Mouse (Mus musculus): ENCODE measurements around the gene Cacna1c. TPM values are rescaled to one million over a fixed set of nuclear protein-coding genes. Genes with fewer than 3 reads are reported as not detected.

The Cacna1c gene
- polyA plus RNA-seq, 1 experiment from 2014 or later, result 3.2 TPM

- H3K27me3 ChIP-seq (replicated peaks; ENCODE audit: control insufficient read depth, insufficient read depth, low read length), result no peaks in the 10 kb centered on the region
- DNase-seq (ENCODE audit: low spot score) (no peak), ATAC-seq (no peak)
- 89% methylated on average over 10 of the region's 10 CpGs for WGBS
- no peaks in the 10 kb centered on the region for H3K4me1 ChIP-seq (ENCODE audit: control insufficient read depth, insufficient read depth, low read length)
- H3K9me3 ChIP-seq (replicated peaks; ENCODE audit: control insufficient read depth, low read length), result no peaks in the 10 kb centered on the region
- H3K4me3 ChIP-seq (ENCODE audit: low read depth, low read length), result no peak overlapping the region
- H3K36me3 ChIP-seq (ENCODE audit: control insufficient read depth, insufficient read depth, low read length), result peaks cover 6% of the 10 kb centered on the region; the same call in 1 of the 2 replicates
- no peak overlapping the region for H3K4me2 ChIP-seq (ENCODE audit: low read length)
- no peak overlapping the region for H3K27ac ChIP-seq (ENCODE audit: low read depth, low read length)
- H3K9ac ChIP-seq (ENCODE audit: low read length), result no peak overlapping the region
These were observed 518.2 kb downstream of the Cacna1c start for GRCm38 (mm10) chr6:118678031-118678430.

DNA sequence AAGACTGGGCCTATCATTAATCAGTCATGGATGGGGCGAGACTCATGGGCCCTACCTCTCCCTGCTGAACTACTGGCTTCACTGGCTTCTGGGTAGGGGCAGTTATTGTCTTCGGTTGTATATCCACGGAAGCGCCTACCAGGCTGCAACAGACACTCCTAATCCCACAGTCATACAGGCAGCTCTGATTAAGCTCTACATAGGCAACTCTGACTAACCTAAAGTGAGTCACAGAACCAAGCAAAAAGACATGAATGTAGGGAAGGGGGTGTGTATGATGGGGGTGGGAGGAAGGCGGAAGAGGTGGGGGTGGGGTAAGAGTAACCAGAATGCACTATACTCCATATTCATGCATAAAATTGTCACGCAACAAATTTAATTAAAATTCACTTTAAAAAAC is 518.9 kb downstream of the Cacna1c start:
- no peaks in the 10 kb centered on the region for H3K9me3 ChIP-seq (replicated peaks; ENCODE audit: control insufficient read depth, low read length)
- ATAC-seq (no peak), DNase-seq (ENCODE audit: low spot score) (no peak)
- H3K9ac ChIP-seq (ENCODE audit: low read length), result no peak overlapping the region
- H3K4me2 ChIP-seq (ENCODE audit: low read length), result no peak overlapping the region
- no peaks in the 10 kb centered on the region for H3K27me3 ChIP-seq (replicated peaks; ENCODE audit: control insufficient read depth, insufficient read depth, low read length)
- H3K36me3 ChIP-seq (ENCODE audit: control insufficient read depth, insufficient read depth, low read length), result peaks cover 3% of the 10 kb centered on the region; the same call in 1 of the 2 replicates
- H3K4me1 ChIP-seq (ENCODE audit: control insufficient read depth, insufficient read depth, low read length), result no peaks in the 10 kb centered on the region
- H3K4me3 ChIP-seq (ENCODE audit: low read depth, low read length), result no peak overlapping the region
- 88% methylated on average over 6 of the region's 6 CpGs for WGBS
- no peak overlapping the region for H3K27ac ChIP-seq (ENCODE audit: low read depth, low read length)

DNA sequence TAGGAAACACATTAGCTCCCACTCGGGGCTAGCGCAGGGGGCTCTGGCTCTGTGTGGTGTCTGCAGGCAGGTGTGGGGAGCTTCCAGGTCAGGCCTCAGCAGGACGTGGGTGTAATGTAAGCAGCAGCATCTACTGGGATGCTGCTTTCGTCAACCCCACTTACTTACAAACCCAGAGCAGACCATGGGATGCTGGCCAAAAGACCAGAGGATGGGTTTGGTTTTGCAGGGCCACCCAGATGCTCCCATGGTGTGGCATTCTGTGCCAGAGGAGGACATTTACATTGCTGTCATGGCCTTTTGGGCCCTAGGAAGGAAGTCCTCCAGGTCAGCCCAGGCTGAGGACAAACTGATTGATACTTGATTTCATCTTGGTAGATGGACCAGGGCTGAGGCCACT is 521.4 kb downstream of the Cacna1c start:
- Histone ChIP-seq H3K4me1 (ENCODE audit: control insufficient read depth, insufficient read depth, low read length) (no peaks in the 10 kb centered on the region), H3K4me2 (ENCODE audit: low read length) (no peak overlapping the region), H3K36me3 (ENCODE audit: control insufficient read depth, insufficient read depth, low read length) (peaks cover 3% of the 10 kb centered on the region; the same call in 1 of the 2 replicates), H3K27me3 (replicated peaks; ENCODE audit: control insufficient read depth, insufficient read depth, low read length) (no peaks in the 10 kb centered on the region), H3K9ac (ENCODE audit: low read length) (no peak overlapping the region), H3K27ac (ENCODE audit: low read depth, low read length) (peak overlapping the region; percentile 33; the same call in 1 of the 2 replicates), H3K4me3 (ENCODE audit: low read depth, low read length) (no peak overlapping the region), H3K9me3 (replicated peaks; ENCODE audit: control insufficient read depth, low read length) (no peaks in the 10 kb centered on the region)
- DNase-seq (ENCODE audit: low spot score) (no peak), ATAC-seq (no peak)
- 85% methylated on average over 4 of the region's 4 CpGs for WGBS

DNA sequence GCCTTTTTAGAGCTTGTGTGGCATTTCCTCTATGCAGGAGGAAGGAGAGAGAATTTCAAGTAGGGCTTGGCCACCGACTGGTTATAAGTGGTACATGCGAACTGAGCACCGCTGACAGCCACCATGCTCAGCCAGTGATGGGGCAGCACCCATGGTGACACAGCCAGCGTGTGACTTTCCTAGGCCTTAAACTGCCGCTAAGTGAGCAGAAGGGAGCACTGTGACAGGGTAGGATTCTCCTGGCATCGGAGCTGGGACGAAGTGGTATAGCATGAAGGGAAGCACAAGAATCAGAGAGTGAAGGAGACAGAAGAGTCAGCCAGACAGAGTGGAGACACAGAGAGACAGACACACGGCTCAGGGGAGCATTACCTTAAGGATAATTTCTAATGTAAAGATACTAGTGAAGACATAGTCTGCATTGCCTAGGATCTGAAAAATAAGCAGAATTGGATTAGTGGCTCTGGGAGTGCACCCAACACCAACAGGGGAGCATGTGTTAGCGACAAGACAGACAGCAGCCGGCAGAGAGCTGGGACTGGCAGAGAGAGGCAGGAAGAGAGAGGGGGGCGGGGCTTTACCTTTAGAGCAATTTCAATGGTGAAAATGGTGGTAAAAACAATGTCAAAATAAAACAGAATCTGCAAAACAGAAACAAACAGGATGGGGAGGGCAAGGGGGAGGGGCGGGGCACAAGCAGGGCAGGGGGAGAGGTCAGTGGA is 522.1 kb downstream of the Cacna1c start:
- ATAC-seq, result peak; percentile 69; the same call in 1 of the 2 replicates
- Histone ChIP-seq H3K4me3 (ENCODE audit: low read depth, low read length) (no peak overlapping the region), H3K27me3 (replicated peaks; ENCODE audit: control insufficient read depth, insufficient read depth, low read length) (no peaks in the 10 kb centered on the region), H3K9me3 (replicated peaks; ENCODE audit: control insufficient read depth, low read length) (no peaks in the 10 kb centered on the region), H3K4me1 (ENCODE audit: control insufficient read depth, insufficient read depth, low read length) (no peaks in the 10 kb centered on the region), H3K27ac (ENCODE audit: low read depth, low read length) (peak overlapping the region; percentile 58; the same call in 1 of the 2 replicates), H3K9ac (ENCODE audit: low read length) (no peak overlapping the region), H3K4me2 (ENCODE audit: low read length) (no peak overlapping the region), H3K36me3 (ENCODE audit: control insufficient read depth, insufficient read depth, low read length) (peaks cover 3% of the 10 kb centered on the region; the same call in 1 of the 2 replicates)
- DNase-seq (ENCODE audit: low spot score), result peak; percentile 45
- 70% methylated on average over 12 of the region's 12 CpGs for WGBS

DNA sequence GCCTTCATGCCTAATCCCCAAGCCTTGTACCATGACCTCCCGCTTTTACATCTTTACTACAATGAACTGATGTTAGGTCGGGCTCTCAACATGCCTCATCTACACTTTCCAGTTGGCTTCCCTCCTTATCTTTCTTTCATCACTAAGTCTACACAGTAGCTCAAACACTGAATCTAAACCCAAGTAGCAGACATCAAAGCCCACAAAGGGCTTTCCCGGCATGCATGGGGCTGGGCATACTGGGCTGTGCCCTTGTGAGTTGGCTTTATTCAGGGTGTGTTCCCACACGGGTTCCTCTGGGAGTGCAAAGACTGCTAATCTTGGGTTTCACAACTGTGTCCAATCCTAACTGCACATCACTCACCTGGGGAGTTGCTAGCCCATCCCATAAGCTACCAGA is 542.9 kb downstream of the Cacna1c start:
- Histone ChIP-seq H3K4me3 (ENCODE audit: low read depth, low read length) (no peak overlapping the region), H3K9ac (ENCODE audit: low read length) (no peak overlapping the region), H3K4me1 (ENCODE audit: control insufficient read depth, insufficient read depth, low read length) (no peaks in the 10 kb centered on the region), H3K4me2 (ENCODE audit: low read length) (no peak overlapping the region), H3K27me3 (replicated peaks; ENCODE audit: control insufficient read depth, insufficient read depth, low read length) (no peaks in the 10 kb centered on the region), H3K27ac (ENCODE audit: low read depth, low read length) (no peak overlapping the region), H3K36me3 (ENCODE audit: control insufficient read depth, insufficient read depth, low read length) (peaks cover 7% of the 10 kb centered on the region), H3K9me3 (replicated peaks; ENCODE audit: control insufficient read depth, low read length) (no peaks in the 10 kb centered on the region)
- no peak for DNase-seq (ENCODE audit: low spot score)
- ATAC-seq, result no peak
- 91% methylated on average over 4 of the region's 4 CpGs for WGBS

DNA sequence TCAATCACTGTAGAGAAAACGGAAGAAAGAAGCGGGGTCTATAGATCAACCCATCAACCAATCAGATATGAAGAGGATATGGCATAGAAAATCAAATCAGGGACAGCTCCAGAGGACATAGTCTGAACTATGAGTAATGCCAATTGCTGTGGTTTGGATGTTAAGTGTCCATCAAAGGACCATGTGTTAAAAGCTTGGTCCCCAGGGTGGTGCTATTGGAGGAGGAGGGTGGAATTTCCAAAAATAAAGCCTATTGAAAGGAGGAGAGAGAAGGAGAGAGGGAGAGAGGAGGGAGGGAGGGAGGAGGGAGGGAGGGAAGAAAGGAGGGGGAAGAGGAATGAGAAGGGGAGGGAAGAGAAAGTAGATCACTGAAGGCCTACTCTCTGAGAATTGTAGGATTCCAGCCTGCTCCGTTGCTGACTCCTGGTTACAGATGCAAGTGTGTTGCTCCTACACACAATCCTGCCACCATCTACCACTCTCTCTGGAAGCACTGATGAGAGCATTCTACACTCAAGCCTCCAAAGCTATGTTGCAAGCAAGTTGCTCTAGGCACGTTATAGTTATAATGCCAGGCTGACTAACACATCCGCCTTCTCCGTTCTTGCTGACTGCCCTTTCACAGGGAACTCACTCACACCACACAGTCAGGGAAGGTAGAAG is 547.0 kb downstream of the Cacna1c start:
- Histone ChIP-seq H3K36me3 (ENCODE audit: control insufficient read depth, insufficient read depth, low read length) (peaks cover 7% of the 10 kb centered on the region), H3K27me3 (replicated peaks; ENCODE audit: control insufficient read depth, insufficient read depth, low read length) (no peaks in the 10 kb centered on the region), H3K4me2 (ENCODE audit: low read length) (no peak overlapping the region), H3K9ac (ENCODE audit: low read length) (no peak overlapping the region), H3K4me1 (ENCODE audit: control insufficient read depth, insufficient read depth, low read length) (no peaks in the 10 kb centered on the region), H3K27ac (ENCODE audit: low read depth, low read length) (no peak overlapping the region), H3K9me3 (replicated peaks; ENCODE audit: control insufficient read depth, low read length) (no peaks in the 10 kb centered on the region), H3K4me3 (ENCODE audit: low read depth, low read length) (no peak overlapping the region)
- DNase-seq (ENCODE audit: low spot score) (no peak), ATAC-seq (no peak)
- 92% methylated on average over 6 of the region's 6 CpGs for WGBS

DNA sequence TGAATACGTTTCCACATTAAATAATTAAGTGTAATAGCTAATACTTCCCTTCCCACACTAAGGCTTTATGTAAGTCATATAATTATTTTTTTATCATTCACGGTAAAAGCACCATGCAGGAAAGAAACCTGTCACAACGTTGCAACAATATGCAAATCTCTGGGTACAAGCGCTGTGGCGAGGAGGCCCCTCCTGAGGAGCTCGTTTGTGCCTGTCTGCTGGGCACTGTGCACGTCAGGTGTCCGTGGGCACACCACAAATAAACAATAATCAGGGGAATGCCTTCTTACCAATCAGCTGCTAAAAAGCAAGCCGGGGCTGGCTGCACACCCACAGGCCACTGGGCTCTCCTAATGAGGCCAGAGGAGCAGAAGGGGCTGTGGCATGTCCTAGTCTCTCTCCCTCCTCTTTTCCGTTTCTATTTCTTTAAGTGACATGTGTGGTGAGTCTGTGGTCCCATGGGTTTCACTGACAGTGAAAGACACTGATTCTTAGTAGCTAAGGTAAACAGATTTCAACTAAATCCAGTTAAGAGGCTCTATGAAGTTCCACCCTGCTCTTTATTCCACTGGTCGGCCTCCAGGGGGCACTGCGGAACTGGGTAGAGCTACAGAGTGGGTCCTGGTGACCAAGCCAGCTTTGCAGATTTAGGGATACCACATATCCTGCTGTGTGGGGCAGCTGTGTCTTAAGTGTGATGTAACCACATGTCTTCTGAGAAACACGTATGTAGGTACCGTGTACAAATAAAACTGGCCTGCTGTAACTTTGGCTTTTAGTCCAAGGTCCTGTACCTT is 549.8 kb downstream of the Cacna1c start:
- DNase-seq (ENCODE audit: low spot score) (peak; percentile 84), ATAC-seq (peak; percentile 76)
- 42% methylated on average over 14 of the region's 14 CpGs for WGBS
- H3K9ac ChIP-seq (ENCODE audit: low read length), result no peak overlapping the region
- peaks cover 7% of the 10 kb centered on the region for H3K36me3 ChIP-seq (ENCODE audit: control insufficient read depth, insufficient read depth, low read length)
- no peak overlapping the region for H3K4me2 ChIP-seq (ENCODE audit: low read length)
- H3K4me1 ChIP-seq (ENCODE audit: control insufficient read depth, insufficient read depth, low read length), result no peaks in the 10 kb centered on the region
- no peaks in the 10 kb centered on the region for H3K27me3 ChIP-seq (replicated peaks; ENCODE audit: control insufficient read depth, insufficient read depth, low read length)
- no peak overlapping the region for H3K4me3 ChIP-seq (ENCODE audit: low read depth, low read length)
- no peak overlapping the region for H3K27ac ChIP-seq (ENCODE audit: low read depth, low read length)
- H3K9me3 ChIP-seq (replicated peaks; ENCODE audit: control insufficient read depth, low read length), result no peaks in the 10 kb centered on the region

GRCm38 (mm10) chr6:118644866-118645265 is 551.4 kb downstream of the Cacna1c start:
- H3K36me3 ChIP-seq (ENCODE audit: control insufficient read depth, insufficient read depth, low read length), result no peaks in the 10 kb centered on the region
- WGBS, result 94% methylated on average over 12 of the region's 12 CpGs
- ATAC-seq (no peak), DNase-seq (ENCODE audit: low spot score) (no peak)
- H3K4me2 ChIP-seq (ENCODE audit: low read length), result no peak overlapping the region
- H3K9ac ChIP-seq (ENCODE audit: low read length), result no peak overlapping the region
- H3K27ac ChIP-seq (ENCODE audit: low read depth, low read length), result no peak overlapping the region
- H3K4me3 ChIP-seq (ENCODE audit: low read depth, low read length), result no peak overlapping the region
- no peaks in the 10 kb centered on the region for H3K4me1 ChIP-seq (ENCODE audit: control insufficient read depth, insufficient read depth, low read length)
- no peaks in the 10 kb centered on the region for H3K27me3 ChIP-seq (replicated peaks; ENCODE audit: control insufficient read depth, insufficient read depth, low read length)
- H3K9me3 ChIP-seq (replicated peaks; ENCODE audit: control insufficient read depth, low read length), result no peaks in the 10 kb centered on the region

Data from forebrain, embryonic 14.5 days (tissue).